Mouse (Mus musculus) T-helper 17 cell (primary cell): Measurements from ENCODE around the gene Gm4450.
"Not testable (repeated sequence)": the region's sequence is repeated elsewhere in the genome, so short reads cannot be mapped to it uniquely, and the experiment has no call there.

Experiments used
- in situ Hi-C, 2 experiments: fragments of 300-600 bp; cut with MboI, MseI; formaldehyde crosslinking; loops; 1 replicate in 1 of 2; 2 replicates in 1 of 2; pipeline ENCODE4 v1.15.1; 2025; ENCODE audit warnings: high pct_unique_total_duplicates in 2 of 2

Gene Gm4450

GRCm38 (mm10) chr3:98457026-98457425, at the start of gene Gm4450:
Gene Gm4450, minus strand, starts transcription at chr3:98457126.
- in situ Hi-C loops, result not testable (repeated sequence)

- in situ Hi-C loops, result loop anchor here (5.0 kb wide), 2 partner anchors 55 to 60 kb away; no protein-coding TSS in a partner anchor
These were observed 40.5 kb upstream of the Gm4450 start for GRCm38 (mm10) chr3:98497401-98497800.

- in situ Hi-C loops, result loop anchor here (5.0 kb wide), 2 partner anchors 54 to 59 kb away; no protein-coding TSS in a partner anchor
These were observed 39.8 kb upstream of the Gm4450 start for GRCm38 (mm10) chr3:98496762-98497161.

- in situ Hi-C loops, result loop anchor here (5.0 kb wide), 2 partner anchors 53 to 58 kb away; no protein-coding TSS in a partner anchor
These were observed 38.1 kb upstream of the Gm4450 start for GRCm38 (mm10) chr3:98495055-98495454.

GRCm38 (mm10) chr3:98494184-98494583, 37.3 kb upstream of the Gm4450 start:
- in situ Hi-C loops, result not testable (repeated sequence)

GRCm38 (mm10) chr3:98471499-98471898, 14.6 kb upstream of the Gm4450 start:
- in situ Hi-C loops, result not testable (repeated sequence)

GRCm38 (mm10) chr3:98471057-98471456, 14.1 kb upstream of the Gm4450 start:
- in situ Hi-C loops, result not testable (repeated sequence)

- in situ Hi-C loops, result loop anchor here (5.0 kb wide), 2 partner anchors 53 to 108 kb away; no protein-coding TSS in a partner anchor
These were observed 12.4 kb upstream of the Gm4450 start for GRCm38 (mm10) chr3:98469323-98469722.

GRCm38 (mm10) chr3:98453786-98454185, 3.1 kb downstream of the Gm4450 start:
- in situ Hi-C loops, result not testable (repeated sequence)

GRCm38 (mm10) chr3:98443924-98444323, 13.0 kb downstream of the Gm4450 start:
- in situ Hi-C loops, result loop anchor here (5.0 kb wide), 4 partner anchors 53 to 217 kb away; no protein-coding TSS in a partner anchor

- in situ Hi-C loops, result loop anchor here (5.0 kb wide), 4 partner anchors 54 to 216 kb away; no protein-coding TSS in a partner anchor
These were observed 13.7 kb downstream of the Gm4450 start for GRCm38 (mm10) chr3:98443149-98443779.

- in situ Hi-C loops, result loop anchor here (5.0 kb wide), 4 partner anchors 55 to 215 kb away; no protein-coding TSS in a partner anchor
These were observed 14.7 kb downstream of the Gm4450 start for GRCm38 (mm10) chr3:98442245-98442644.

- in situ Hi-C loops, result loop anchor here in 1 of 2 experiments (5.0 kb wide), 1 partner anchor 62 kb away; no protein-coding TSS in a partner anchor
These were observed 21.9 kb downstream of the Gm4450 start for GRCm38 (mm10) chr3:98435030-98435429.

GRCm38 (mm10) chr3:98434088-98434816, 22.7 kb downstream of the Gm4450 start:
- in situ Hi-C loops, result no loop called here

- in situ Hi-C loops, result no loop called here
These were observed 27.9 kb downstream of the Gm4450 start for GRCm38 (mm10) chr3:98428928-98429525.

- in situ Hi-C loops, result no loop called here
These were observed 28.5 kb downstream of the Gm4450 start for GRCm38 (mm10) chr3:98428449-98428775.

GRCm38 (mm10) chr3:98427600-98428448, 29.1 kb downstream of the Gm4450 start:
- in situ Hi-C loops, result no loop called here

GRCm38 (mm10) chr3:98427260-98427599, 29.7 kb downstream of the Gm4450 start:
- in situ Hi-C loops, result no loop called here

GRCm38 (mm10) chr3:98426749-98427148, 30.2 kb downstream of the Gm4450 start:
- in situ Hi-C loops, result no loop called here

- in situ Hi-C loops, result loop anchor here in 1 of 2 experiments (5.0 to 25.0 kb wide), 2 partner anchors 66 to 1461 kb away; no protein-coding TSS in a partner anchor
These were observed 34.0 kb downstream of the Gm4450 start for GRCm38 (mm10) chr3:98422926-98423325.

- in situ Hi-C loops, result loop anchor here in 1 of 2 experiments (5.0 to 25.0 kb wide), 2 partner anchors 62 to 1457 kb away; no protein-coding TSS in a partner anchor
These were observed 37.2 kb downstream of the Gm4450 start for GRCm38 (mm10) chr3:98419786-98420070.
